Mouse (Mus musculus): ENCODE measurements at regions not wholly inside any gene's neighbourhood (a gene's known extent, or its start where the extent isn't known, plus 50 kb on each side); places are given as distances from the start of the nearest gene placed in this dataset.

DNA sequence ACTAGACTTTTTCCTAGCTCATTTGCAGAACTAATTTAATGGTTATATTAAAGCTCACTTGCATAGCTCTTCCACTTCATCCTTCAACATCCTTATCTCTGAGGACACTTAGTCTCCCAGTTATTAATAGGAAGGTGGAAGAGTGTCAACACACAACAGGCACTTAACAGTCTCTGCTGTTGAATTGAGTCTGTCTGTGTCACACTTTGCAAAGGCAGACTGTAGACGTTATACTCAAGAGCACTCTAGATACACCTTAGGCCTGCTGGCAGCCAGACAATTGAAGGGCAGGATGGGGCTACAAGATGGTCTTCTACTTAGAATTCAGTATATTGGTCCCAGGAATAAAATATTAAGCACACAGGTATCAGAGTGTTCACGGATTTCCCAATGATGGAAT is 172.6 kb upstream of the F930015N05Rik start:
- H3K4me2 ChIP-seq (replicated peaks): no peak overlapping the region
- H3K36me3 ChIP-seq: no peaks in the 10 kb centered on the region
- H3K27me3 ChIP-seq: no peaks in the 10 kb centered on the region
- no peak overlapping the region for H3K4me3 ChIP-seq (replicated peaks)
- ATAC-seq (ENCODE audit: insufficient number of reproducible peaks, low FRiP score, low TSS enrichment, low read depth): no peak
- H3K9ac ChIP-seq: no peak overlapping the region
- no peaks in the 10 kb centered on the region for H3K4me1 ChIP-seq
- H3K27ac ChIP-seq (replicated peaks): no peak overlapping the region
- 90% methylated on average over 2 of the region's 2 CpGs for WGBS
- H3K9me3 ChIP-seq (replicated peaks): no peaks in the 10 kb centered on the region

DNA sequence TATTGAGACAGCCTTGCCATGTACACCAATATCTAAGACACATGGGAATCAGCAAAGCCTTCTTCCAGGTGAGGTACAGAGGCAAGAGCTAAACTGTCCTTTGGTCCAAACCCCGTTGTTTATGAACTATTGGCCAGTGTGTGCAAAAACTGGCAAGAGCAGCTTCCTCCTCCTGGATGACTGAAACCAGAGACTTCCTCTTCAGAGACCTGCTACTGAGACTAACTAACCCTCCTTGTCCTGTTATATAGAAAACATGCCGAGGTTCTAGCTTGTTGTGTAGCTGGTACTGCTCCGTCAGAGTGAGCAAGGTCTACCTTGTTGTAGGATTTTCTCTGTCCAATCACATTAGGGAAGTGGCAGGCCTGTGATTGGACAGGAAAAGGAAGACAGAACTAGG is 174.3 kb upstream of the F930015N05Rik start:
- Histone ChIP-seq H3K4me3 (replicated peaks) (no peak overlapping the region), H3K9me3 (replicated peaks) (no peaks in the 10 kb centered on the region), H3K27me3 (no peaks in the 10 kb centered on the region), H3K9ac (no peak overlapping the region), H3K27ac (replicated peaks) (no peak overlapping the region), H3K36me3 (no peaks in the 10 kb centered on the region), H3K4me2 (replicated peaks) (no peak overlapping the region), H3K4me1 (no peaks in the 10 kb centered on the region)
- ATAC-seq (ENCODE audit: insufficient number of reproducible peaks, low FRiP score, low TSS enrichment, low read depth): no peak
- 79% methylated on average over 3 of the region's 3 CpGs for WGBS

DNA sequence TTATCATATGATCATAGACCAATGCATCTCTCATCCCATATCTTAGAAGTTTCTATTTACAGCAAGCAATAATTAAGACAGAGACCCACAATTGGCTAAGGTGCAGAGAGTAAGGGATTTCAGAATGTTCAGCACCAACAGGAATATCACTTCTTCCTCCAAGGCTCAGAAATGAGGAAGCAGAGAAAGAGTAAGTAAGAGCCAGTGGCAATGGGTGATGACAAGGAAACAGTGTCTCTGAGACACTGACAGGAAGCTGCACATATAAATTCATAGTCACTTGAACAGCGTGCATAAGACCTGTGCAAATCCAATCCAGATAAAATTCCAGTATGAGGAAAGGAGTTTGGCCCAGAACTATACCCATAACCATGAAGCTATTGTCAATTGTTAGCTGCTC is 178.7 kb upstream of the F930015N05Rik start:
- no peak overlapping the region for H3K4me3 ChIP-seq (replicated peaks)
- H3K4me1 ChIP-seq: 0 out of 2 replicates have a peak, but pooled peaks cover 5% of the 10 kb centered on the region
- H3K4me2 ChIP-seq (replicated peaks): no peak overlapping the region
- WGBS: 71% methylated on average over 1 of the region's 1 CpGs
- H3K9ac ChIP-seq: no peak overlapping the region
- ATAC-seq (ENCODE audit: insufficient number of reproducible peaks, low FRiP score, low TSS enrichment, low read depth): no peak
- H3K27me3 ChIP-seq: no peaks in the 10 kb centered on the region
- no peaks in the 10 kb centered on the region for H3K36me3 ChIP-seq
- H3K27ac ChIP-seq (replicated peaks): no peak overlapping the region
- no peaks in the 10 kb centered on the region for H3K9me3 ChIP-seq (replicated peaks)

DNA sequence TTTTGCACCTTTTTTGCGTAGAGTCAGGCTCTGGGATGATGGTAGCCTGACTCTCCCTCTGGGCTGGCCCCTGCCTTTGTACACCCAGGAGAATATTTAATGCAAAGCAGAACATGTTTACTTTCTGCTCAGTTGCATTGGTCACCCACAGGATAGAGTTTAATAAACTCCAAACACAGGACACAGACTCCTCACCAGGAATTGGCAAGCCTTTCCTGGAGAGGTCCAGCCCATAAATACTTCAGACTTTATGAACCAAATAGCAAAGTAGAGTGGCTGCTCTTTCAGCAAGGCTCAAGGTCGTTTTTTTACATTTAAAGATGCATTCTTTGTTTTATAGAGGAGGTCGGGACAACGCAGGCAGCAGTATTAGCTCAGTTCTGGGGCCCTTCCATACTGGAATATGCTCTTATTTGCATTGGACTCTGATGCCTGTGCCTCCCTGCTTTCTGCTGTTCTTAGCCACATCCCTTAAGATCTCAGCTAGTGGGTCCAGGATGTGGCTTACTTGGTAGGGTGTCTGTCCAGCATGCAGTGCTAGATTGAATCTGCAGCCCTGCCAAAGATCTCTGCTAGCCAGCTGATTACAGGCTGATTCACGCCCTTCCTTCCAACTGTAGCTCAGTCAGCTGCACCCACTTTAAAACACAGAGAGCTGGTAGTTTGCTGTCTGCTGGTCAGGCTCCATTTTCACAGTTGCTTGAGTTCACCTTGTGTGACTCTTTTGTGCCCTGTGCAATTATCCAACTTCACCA is 182.4 kb upstream of the F930015N05Rik start:
- Histone ChIP-seq H3K36me3 (no peaks in the 10 kb centered on the region), H3K27ac (replicated peaks) (no peak overlapping the region), H3K4me3 (replicated peaks) (no peak overlapping the region), H3K4me1 (0 out of 2 replicates have a peak, but pooled peaks cover 5% of the 10 kb centered on the region), H3K27me3 (no peaks in the 10 kb centered on the region), H3K9ac (no peak overlapping the region), H3K4me2 (replicated peaks) (no peak overlapping the region), H3K9me3 (replicated peaks) (no peaks in the 10 kb centered on the region)
- whole genome bisulfite sequencing: 46% methylated on average over 5 of the region's 5 CpGs
- no peak for ATAC-seq (ENCODE audit: insufficient number of reproducible peaks, low FRiP score, low TSS enrichment, low read depth)

DNA sequence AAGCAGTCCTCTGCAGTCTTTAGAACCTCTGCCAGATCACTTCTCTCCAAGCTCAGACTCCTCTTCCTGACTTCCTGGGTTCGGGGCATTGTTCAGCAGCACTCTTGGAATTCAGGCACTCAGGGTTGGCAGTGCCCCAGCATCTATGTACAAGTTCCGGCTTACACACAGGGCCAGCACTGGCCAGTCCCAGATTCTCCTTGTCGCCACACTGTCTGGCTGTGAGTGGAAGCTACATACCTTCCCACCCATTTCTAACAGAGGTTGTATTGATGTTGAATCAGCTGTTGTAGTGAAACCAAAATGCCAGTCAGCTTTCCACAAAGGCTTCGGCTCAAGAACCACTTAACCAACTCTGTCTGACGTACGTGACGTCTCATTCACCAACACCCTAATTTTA is 190.7 kb upstream of the F930015N05Rik start:
- H3K27ac ChIP-seq (replicated peaks): no peak overlapping the region
- ATAC-seq (ENCODE audit: insufficient number of reproducible peaks, low FRiP score, low TSS enrichment, low read depth): no peak
- H3K27me3 ChIP-seq: no peaks in the 10 kb centered on the region
- H3K4me3 ChIP-seq (replicated peaks): no peak overlapping the region
- H3K9me3 ChIP-seq (replicated peaks): no peaks in the 10 kb centered on the region
- 77% methylated on average over 7 of the region's 7 CpGs for WGBS
- no peak overlapping the region for H3K4me2 ChIP-seq (replicated peaks)
- H3K4me1 ChIP-seq: no peaks in the 10 kb centered on the region
- H3K36me3 ChIP-seq: no peaks in the 10 kb centered on the region
- H3K9ac ChIP-seq: no peak overlapping the region

DNA sequence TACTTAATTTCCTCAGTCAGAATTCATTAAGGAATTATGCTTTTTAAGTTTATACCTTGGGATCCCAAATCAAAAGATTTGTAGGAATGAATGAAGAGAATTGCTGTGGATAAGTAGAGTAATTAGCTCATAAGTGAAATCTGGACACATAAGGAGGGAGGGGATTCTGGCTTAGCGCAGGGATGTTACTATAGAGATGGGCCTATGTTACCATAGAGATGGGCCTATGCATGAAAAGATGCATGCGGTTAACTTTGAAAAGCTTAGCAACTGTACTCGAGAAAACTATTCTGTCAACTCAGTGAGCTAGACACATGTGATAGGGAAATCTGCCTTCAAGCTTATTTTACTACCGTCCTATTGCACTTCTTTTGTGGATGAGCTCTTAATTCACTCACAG is 204.5 kb upstream of the F930015N05Rik start:
- Histone ChIP-seq H3K4me2 (replicated peaks) (no peak overlapping the region), H3K4me3 (replicated peaks) (no peak overlapping the region), H3K27ac (replicated peaks) (no peak overlapping the region), H3K36me3 (no peaks in the 10 kb centered on the region), H3K4me1 (no peaks in the 10 kb centered on the region), H3K9me3 (replicated peaks) (0 out of 2 replicates have a peak, but pooled peaks cover 4% of the 10 kb centered on the region), H3K9ac (no peak overlapping the region), H3K27me3 (no peaks in the 10 kb centered on the region)
- 89% methylated on average over 4 of the region's 4 CpGs for WGBS
- ATAC-seq (ENCODE audit: insufficient number of reproducible peaks, low FRiP score, low TSS enrichment, low read depth): no peak

DNA sequence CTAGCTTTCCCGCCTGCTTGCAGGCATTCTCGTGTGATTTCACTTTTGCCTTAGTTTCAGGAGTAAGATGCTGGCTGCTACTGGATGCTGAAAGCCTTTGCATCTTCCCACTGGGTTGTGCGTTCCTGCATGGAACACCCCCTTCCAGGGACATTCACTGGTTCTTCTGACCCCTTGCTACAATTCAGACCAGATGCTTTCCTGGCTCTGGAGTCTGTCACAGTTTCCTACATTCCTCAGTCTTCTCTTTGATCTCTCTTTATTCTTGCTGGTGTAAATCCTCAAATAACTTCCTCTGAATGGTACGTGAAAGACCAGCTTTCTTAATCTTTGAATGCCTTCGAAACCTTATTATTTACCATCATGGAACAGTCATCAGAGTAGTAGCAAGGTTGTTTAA is 206.7 kb upstream of the F930015N05Rik start:
- Histone ChIP-seq H3K9me3 (replicated peaks) (no peaks in the 10 kb centered on the region), H3K27ac (replicated peaks) (no peak overlapping the region), H3K36me3 (no peaks in the 10 kb centered on the region), H3K4me2 (replicated peaks) (no peak overlapping the region), H3K4me3 (replicated peaks) (no peak overlapping the region), H3K9ac (no peak overlapping the region), H3K4me1 (no peaks in the 10 kb centered on the region), H3K27me3 (0 out of 2 replicates have a peak, but pooled peaks cover 2% of the 10 kb centered on the region)
- WGBS: 27% methylated on average over 5 of the region's 5 CpGs
- no peak for ATAC-seq (ENCODE audit: insufficient number of reproducible peaks, low FRiP score, low TSS enrichment, low read depth)

DNA sequence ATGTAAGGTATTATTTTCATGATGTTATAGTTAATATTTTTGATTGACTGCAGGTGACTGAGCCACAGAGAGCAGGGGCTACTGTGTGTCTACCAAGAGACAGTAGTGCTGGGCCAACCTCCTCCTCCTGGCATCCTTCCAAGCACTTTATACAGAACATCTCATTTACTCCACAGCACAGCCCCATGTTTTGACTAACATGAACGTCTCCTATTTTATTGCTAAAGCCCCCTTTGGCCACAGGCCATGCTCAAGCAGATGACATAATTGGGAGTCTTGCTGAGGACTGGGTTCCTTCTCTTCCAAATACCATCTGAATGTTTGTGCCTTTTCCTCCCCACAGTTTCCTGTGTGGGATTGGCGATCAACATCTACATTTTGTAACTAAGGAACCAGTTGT is 211.5 kb upstream of the F930015N05Rik start:
- Histone ChIP-seq H3K9me3 (replicated peaks) (no peaks in the 10 kb centered on the region), H3K27ac (replicated peaks) (no peak overlapping the region), H3K4me3 (replicated peaks) (no peak overlapping the region), H3K4me2 (replicated peaks) (no peak overlapping the region), H3K27me3 (0 out of 2 replicates have a peak, but pooled peaks cover 2% of the 10 kb centered on the region), H3K4me1 (0 out of 2 replicates have a peak, but pooled peaks cover 5% of the 10 kb centered on the region), H3K36me3 (no peaks in the 10 kb centered on the region), H3K9ac (no peak overlapping the region)
- WGBS: 36% methylated on average over 2 of the region's 2 CpGs
- 0 out of 2 replicates have a peak, but pooled peaks have one; percentile 63 for ATAC-seq (ENCODE audit: insufficient number of reproducible peaks, low FRiP score, low TSS enrichment, low read depth)

DNA sequence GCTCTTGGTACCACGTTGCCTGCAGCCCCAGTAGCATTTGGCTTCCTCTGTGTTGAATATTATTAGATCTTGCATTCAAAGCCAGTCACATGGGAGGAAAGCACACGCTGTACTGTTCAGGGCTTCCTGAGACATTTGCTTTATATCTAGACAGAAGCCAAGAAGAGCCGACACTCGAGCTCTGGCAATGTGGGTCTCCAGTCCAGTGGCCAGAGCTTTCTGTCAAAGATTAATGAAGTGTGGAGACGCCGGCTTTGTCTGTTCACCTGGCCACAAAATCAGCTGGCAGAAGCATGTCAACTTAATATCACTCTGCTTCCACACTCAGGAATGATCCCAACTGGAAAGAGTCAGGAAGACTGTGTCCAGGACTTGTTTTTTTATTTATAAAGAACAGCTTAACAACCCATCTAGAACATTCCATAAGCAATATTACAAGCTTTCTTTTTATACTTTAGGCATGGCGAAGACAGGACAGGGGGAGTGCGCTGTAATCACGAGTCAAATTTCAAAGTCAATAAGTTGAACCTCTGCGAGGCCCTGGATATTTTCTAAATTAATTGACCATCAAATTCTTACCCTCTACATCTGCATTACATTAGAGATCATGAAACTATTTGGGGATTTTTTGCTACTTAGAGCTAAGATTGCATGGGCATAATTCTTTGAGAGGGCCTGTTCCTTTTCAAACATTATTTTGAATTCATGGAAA is 214.3 kb upstream of the F930015N05Rik start:
- no peak overlapping the region for H3K4me3 ChIP-seq (replicated peaks)
- no peak overlapping the region for H3K4me2 ChIP-seq (replicated peaks)
- no peaks in the 10 kb centered on the region for H3K36me3 ChIP-seq
- H3K4me1 ChIP-seq: 0 out of 2 replicates have a peak, but pooled peaks cover 5% of the 10 kb centered on the region
- no peak for ATAC-seq (ENCODE audit: insufficient number of reproducible peaks, low FRiP score, low TSS enrichment, low read depth)
- H3K9ac ChIP-seq: no peak overlapping the region
- H3K27ac ChIP-seq (replicated peaks): no peak overlapping the region
- no peaks in the 10 kb centered on the region for H3K9me3 ChIP-seq (replicated peaks)
- peaks cover 2% of the 10 kb centered on the region; the same call in 1 of the 2 replicates for H3K27me3 ChIP-seq
- WGBS: 35% methylated on average over 10 of the region's 10 CpGs

DNA sequence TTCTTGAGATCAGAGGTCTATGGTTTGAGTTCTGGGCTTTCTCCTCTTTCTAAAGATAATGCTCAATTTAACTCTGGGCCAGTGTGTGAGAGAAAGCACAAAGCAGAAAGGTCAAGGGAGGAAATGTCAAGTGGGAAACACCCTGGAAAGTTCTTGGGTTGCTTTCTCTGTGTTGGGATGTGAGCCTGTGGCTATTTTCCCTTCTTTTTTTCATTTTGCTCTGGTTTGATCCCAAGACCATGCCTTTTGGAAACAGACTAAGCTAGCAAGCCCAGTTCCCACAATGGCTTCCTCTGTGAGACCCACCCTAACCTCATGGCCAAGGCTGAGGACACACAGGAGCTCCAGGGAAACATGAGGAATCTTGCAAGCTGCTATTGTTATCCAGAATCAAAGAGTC is 216.4 kb upstream of the F930015N05Rik start:
- H3K4me3 ChIP-seq (replicated peaks): no peak overlapping the region
- H3K27me3 ChIP-seq: no peaks in the 10 kb centered on the region; the same call in 1 of the 2 replicates
- no peak overlapping the region for H3K9ac ChIP-seq
- no peaks in the 10 kb centered on the region for H3K36me3 ChIP-seq
- no peak overlapping the region for H3K4me2 ChIP-seq (replicated peaks)
- no peak overlapping the region for H3K27ac ChIP-seq (replicated peaks)
- 0 out of 2 replicates have a peak, but pooled peaks cover 5% of the 10 kb centered on the region for H3K4me1 ChIP-seq
- no peak for ATAC-seq (ENCODE audit: insufficient number of reproducible peaks, low FRiP score, low TSS enrichment, low read depth)
- H3K9me3 ChIP-seq (replicated peaks): no peaks in the 10 kb centered on the region

DNA sequence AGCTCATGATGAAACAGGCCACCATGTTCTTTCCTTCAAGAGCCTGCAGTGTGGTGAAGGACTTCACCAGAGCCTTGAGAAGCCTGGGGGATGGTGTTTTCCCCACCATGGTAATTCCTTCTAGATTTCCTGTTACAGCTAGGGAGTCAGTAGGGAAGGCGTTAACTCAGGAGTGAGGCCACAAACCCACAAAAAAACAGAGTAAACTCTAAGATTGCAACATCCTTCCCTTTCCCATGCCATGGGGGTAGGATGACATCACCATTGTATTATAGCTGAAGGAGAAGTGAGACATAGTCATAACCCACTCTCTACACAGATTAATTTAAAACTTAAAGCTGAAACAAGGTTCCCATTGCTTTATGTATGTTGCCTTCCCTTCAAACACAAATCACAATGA is 218.7 kb upstream of the F930015N05Rik start:
- Histone ChIP-seq H3K27me3 (no peaks in the 10 kb centered on the region; the same call in 1 of the 2 replicates), H3K4me3 (replicated peaks) (no peak overlapping the region), H3K4me1 (0 out of 2 replicates have a peak, but pooled peaks cover 5% of the 10 kb centered on the region), H3K9me3 (replicated peaks) (no peaks in the 10 kb centered on the region), H3K27ac (replicated peaks) (no peak overlapping the region), H3K36me3 (no peaks in the 10 kb centered on the region), H3K4me2 (replicated peaks) (no peak overlapping the region), H3K9ac (no peak overlapping the region)
- no peak for ATAC-seq (ENCODE audit: insufficient number of reproducible peaks, low FRiP score, low TSS enrichment, low read depth)
- WGBS: 87% methylated on average over 1 of the region's 1 CpGs

All from embryonic facial prominence, embryonic 15.5 days (tissue).